Mouse (Mus musculus): ENCODE measurements around the gene Pgm2l1.

DNA sequence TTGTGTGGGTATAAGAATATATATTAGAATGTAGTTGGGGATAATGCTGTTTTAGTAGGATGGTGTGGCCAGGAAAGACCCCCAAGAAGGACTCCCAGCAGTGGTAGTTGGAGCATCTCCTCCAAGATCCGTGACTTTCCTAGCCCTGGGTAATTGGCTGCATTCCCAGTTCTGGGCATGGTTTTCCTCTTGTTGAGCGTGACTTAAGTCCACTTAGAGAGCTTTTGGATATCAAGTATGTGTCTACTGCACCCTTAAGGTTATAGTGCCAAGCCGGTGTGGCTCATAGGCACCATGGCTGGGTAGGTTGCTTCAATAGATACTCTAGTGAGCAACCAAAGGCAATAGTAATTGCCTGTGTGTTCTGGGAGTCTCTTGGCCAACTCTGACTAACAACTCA is 96.5 kb downstream of the Pgm2l1 start:
- TF ChIP-seq CTCF (IDR thresholded peaks at IDR 0.05; ENCODE audit: low read depth, low read length) (no peak), POLR2AphosphoS5 (IDR thresholded peaks at IDR 0.05; ENCODE audit: insufficient replicate concordance, low read depth, low read length) (no peak), GATA1 (IDR thresholded peaks at IDR 0.05; ENCODE audit: borderline replicate concordance, low read length) (no peak)
